Mouse (Mus musculus) midbrain, postnatal 0 days (tissue): ENCODE data around the gene 4931406P16Rik. TPM values are rescaled to one million over a fixed set of nuclear protein-coding genes. Genes with fewer than 3 reads are reported as not detected.
A peak's percentile ranks its signal among the peaks of the same experiment; 100 is the strongest.

Experiments used
- ATAC-seq: fragments of 200-750 bp; cut with Nextera tagmentation; 2 replicates; pipeline ENCODE4 v1.8.0; 2017; ENCODE audit warnings: moderate number of reproducible peaks, mild to moderate bottlenecking, moderate TSS enrichment, moderate library complexity; ENCODE audit not compliant: low FRiP score
- DNase-seq: peaks from one replicate; pipeline ENCODE4 v3.0.0-alpha.2; 2015; ENCODE audit warnings: low spot score
- H3K27ac ChIP-seq: fragments of 300-500 bp; sonication (generic); 2 replicates; pipeline ENCODE4 v1.5.1; 2014; ENCODE audit warnings: low read depth, mild to moderate bottlenecking, low read length, mixed read lengths
- H3K27me3 ChIP-seq: fragments of 300-500 bp; sonication (generic); 2 replicates; pipeline ENCODE4 v1.6.1; 2014; ENCODE audit warnings: low read length, control low read depth, mixed read lengths; ENCODE audit not compliant: insufficient read depth
- H3K36me3 ChIP-seq: fragments of 300-500 bp; sonication (generic); 2 replicates; pipeline ENCODE4 v1.6.1; 2014; ENCODE audit warnings: low read length, control low read depth, mixed read lengths; ENCODE audit not compliant: insufficient read depth
- H3K4me1 ChIP-seq: fragments of 300-500 bp; sonication (generic); 2 replicates; pipeline ENCODE4 v1.6.1; 2014; ENCODE audit warnings: mild to moderate bottlenecking, control low read depth, antibody characterized with exemption, low read length, mixed read lengths; ENCODE audit not compliant: insufficient read depth
- H3K4me2 ChIP-seq: fragments of 300-500 bp; sonication (generic); 2 replicates; pipeline ENCODE4 v1.6.1; 2014; ENCODE audit warnings: low read depth, mild to moderate bottlenecking, low read length, mixed read lengths; ENCODE audit not compliant: poor library complexity, severe bottlenecking
- H3K4me3 ChIP-seq: fragments of 300-500 bp; sonication (generic); 2 replicates; pipeline ENCODE4 v1.5.1; 2014; ENCODE audit warnings: low read depth, mild to moderate bottlenecking, low read length, moderate library complexity
- H3K9ac ChIP-seq: fragments of 300-500 bp; sonication (generic); replicated peaks from 2 replicates; pipeline ENCODE4 v1.6.1; 2014; ENCODE audit warnings: mild to moderate bottlenecking, low read length, moderate library complexity, mixed read lengths; ENCODE audit not compliant: poor library complexity, severe bottlenecking
- H3K9me3 ChIP-seq: fragments of 300-500 bp; sonication (generic); 2 replicates; pipeline ENCODE4 v1.6.1; 2016; ENCODE audit warnings: low read length, control low read depth
- CTCF ChIP-seq: IDR thresholded peaks from 2 replicates; pipeline ENCODE4 v1.5.1; 2016; ENCODE audit warnings: antibody characterized with exemption, mild to moderate bottlenecking
- WGBS: fragments of 180-500 bp; shearing (Covaris S2); extraction: QIAGEN DNeasy Blood & Tissue Kit; methylation state at CpG from one replicate; pipeline ENCODE4 v1.1.7; 2014; 5-methylcytosine and 5-hydroxymethylcytosine counted together
- polyA plus RNA-seq: library from polyadenylated mRNA; unstranded; fragments of >200 nt; fragmentation: Nextera tagmentation; extraction: Ambion mirVana; gene quantifications from 2 replicates; pipeline ENCODE4 v1.2.1, GENCODE M21; 2015
- total RNA-seq: library from RNA; depleted of rRNA; stranded (reverse); fragments of >200 nt; gene quantifications from 2 replicates; pipeline ENCODE4 v1.2.3, GENCODE M21; 2014

4931406P16Rik gene
- total and polyA plus RNA-seq, 2 experiments from 2014 or later: 33.6 to 78.3 TPM

GRCm38 (mm10) chr7:34308586-34308985 is 4.8 kb downstream of the 4931406P16Rik start:
- Histone ChIP-seq H3K36me3 (0 out of 2 replicates have a peak, but pooled peaks cover 3% of the 10 kb centered on the region), H3K9ac (no peak overlapping the region), H3K9me3 (no peaks in the 10 kb centered on the region), H3K4me1 (no peaks in the 10 kb centered on the region), H3K27me3 (no peaks in the 10 kb centered on the region), H3K4me3 (no peak overlapping the region), H3K27ac (no peak overlapping the region), H3K4me2 (no peak overlapping the region)
- WGBS: 79% methylated on average over 5 of the region's 5 CpGs
- DNase-seq (no peak), ATAC-seq (no peak)
- TF ChIP-seq CTCF: no peak

DNA sequence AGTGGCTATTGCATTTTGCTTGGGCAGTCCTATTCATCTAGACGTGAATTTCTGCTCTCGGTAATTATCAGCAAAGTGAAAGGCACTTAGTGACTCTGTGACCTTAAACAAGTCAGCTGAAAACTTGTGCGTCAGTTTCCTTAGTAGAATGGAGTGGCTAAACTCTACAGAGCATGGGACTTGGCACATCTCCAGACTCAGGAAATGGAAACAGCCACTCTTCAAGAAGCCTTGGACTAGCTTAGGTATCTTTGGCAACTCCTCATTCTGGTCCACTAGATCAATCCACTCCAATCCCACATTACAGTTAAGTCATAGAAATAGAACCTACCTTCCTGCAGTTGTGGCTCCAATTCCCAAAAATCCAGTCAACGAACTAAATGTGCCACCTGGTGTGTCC is 7.9 kb downstream of the 4931406P16Rik start:
- no peaks in the 10 kb centered on the region for H3K27me3 ChIP-seq
- no peak overlapping the region for H3K4me3 ChIP-seq
- peak; percentile 4 for DNase-seq
- no peak overlapping the region for H3K27ac ChIP-seq
- no peak overlapping the region for H3K4me2 ChIP-seq
- no peak overlapping the region for H3K9ac ChIP-seq
- no peaks in the 10 kb centered on the region for H3K4me1 ChIP-seq
- ATAC-seq: no peak
- WGBS: 66% methylated on average over 4 of the region's 4 CpGs
- 0 out of 2 replicates have a peak, but pooled peaks cover 3% of the 10 kb centered on the region for H3K36me3 ChIP-seq
- no peaks in the 10 kb centered on the region for H3K9me3 ChIP-seq
- TF ChIP-seq CTCF: no peak

DNA sequence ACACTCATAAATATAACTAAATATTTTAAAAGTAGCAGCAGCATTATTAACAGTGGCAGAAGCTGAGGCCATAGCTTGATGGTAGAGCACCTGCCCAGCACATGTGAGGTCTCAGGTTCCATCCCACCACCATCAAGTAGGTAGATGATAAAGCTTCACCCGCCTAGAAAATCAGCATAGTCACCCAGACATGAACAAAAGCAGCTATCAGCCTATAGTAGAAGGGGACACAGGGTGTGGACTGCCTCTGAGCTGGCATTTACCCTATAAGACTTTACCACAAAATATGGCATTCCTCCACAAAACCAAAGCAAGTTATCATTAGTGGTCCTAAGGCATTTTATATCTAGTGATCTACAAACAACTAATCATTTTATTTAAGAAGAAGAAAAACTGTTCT is 10.7 kb downstream of the 4931406P16Rik start:
- 0 out of 2 replicates have a peak, but pooled peaks cover 3% of the 10 kb centered on the region for H3K36me3 ChIP-seq
- H3K27ac ChIP-seq: no peak overlapping the region
- TF ChIP-seq CTCF: no peak
- H3K27me3 ChIP-seq: no peaks in the 10 kb centered on the region
- H3K4me2 ChIP-seq: no peak overlapping the region
- no peak for DNase-seq
- no peak overlapping the region for H3K4me3 ChIP-seq
- WGBS: 86% methylated on average over 1 of the region's 1 CpGs
- ATAC-seq: no peak
- H3K9ac ChIP-seq: no peak overlapping the region
- H3K9me3 ChIP-seq: no peaks in the 10 kb centered on the region
- no peaks in the 10 kb centered on the region for H3K4me1 ChIP-seq

GRCm38 (mm10) chr7:34301952-34302351 is 11.4 kb downstream of the 4931406P16Rik start:
- H3K9ac ChIP-seq: no peak overlapping the region

DNA sequence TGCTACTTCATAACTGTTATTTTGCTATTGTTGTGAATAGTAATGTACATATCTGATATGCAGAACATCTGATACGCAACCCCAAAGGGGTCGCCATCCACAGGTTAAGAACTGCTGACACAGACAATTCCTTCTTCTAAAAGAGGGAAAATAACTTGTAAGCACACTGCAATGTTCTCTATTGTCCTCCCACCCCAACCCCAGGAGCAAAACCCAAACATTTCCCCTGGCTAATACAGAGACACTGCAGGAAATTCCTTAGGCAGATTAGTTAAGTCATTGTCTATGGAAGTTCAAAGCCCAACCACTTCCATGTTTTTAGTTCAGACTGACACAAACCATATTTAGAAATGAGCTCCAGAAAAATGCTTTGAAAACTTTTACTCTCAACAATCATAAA is 14.5 kb downstream of the 4931406P16Rik start:
- no peaks in the 10 kb centered on the region for H3K27me3 ChIP-seq
- no peak for ATAC-seq
- H3K4me3 ChIP-seq: no peak overlapping the region
- no peaks in the 10 kb centered on the region for H3K36me3 ChIP-seq
- no peaks in the 10 kb centered on the region for H3K9me3 ChIP-seq
- no peak for DNase-seq
- TF ChIP-seq CTCF: no peak
- H3K9ac ChIP-seq: no peak overlapping the region
- no peak overlapping the region for H3K27ac ChIP-seq
- H3K4me1 ChIP-seq: no peaks in the 10 kb centered on the region
- H3K4me2 ChIP-seq: no peak overlapping the region
- 86% methylated on average over 2 of the region's 2 CpGs for WGBS

More at GRCm38 (mm10) chr7:34301952-34302351, 11.4 kb downstream of the 4931406P16Rik start:
- DNase-seq (no peak), ATAC-seq (no peak)
- Histone ChIP-seq H3K4me1 (no peaks in the 10 kb centered on the region), H3K4me3 (no peak overlapping the region), H3K36me3 (0 out of 2 replicates have a peak, but pooled peaks cover 3% of the 10 kb centered on the region), H3K27ac (no peak overlapping the region), H3K4me2 (no peak overlapping the region), H3K9me3 (no peaks in the 10 kb centered on the region), H3K27me3 (no peaks in the 10 kb centered on the region)
- WGBS: 91% methylated on average over 3 of the region's 3 CpGs
- no peak for TF ChIP-seq CTCF

DNA sequence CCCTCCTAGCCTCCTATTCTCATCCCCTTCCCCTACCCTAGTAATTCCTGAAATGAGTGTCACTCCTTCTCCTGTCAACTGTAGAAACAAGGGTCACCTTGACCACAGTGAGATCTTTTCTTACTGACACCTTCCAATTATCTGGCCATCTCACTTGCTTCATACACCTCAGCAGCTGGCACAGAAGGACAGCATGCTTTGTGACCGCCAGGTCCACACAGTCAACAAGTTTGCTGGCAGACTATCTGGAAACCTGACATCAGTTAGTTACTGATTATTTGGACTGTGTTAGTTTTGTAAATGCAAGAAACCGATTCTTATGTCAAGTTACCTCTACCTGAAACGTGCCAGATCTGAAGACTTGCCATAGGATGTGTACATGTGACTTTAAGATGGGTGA is 17.2 kb downstream of the 4931406P16Rik start:
- Histone ChIP-seq H3K36me3 (no peaks in the 10 kb centered on the region), H3K9me3 (no peaks in the 10 kb centered on the region), H3K4me2 (no peak overlapping the region), H3K4me1 (no peaks in the 10 kb centered on the region), H3K27ac (no peak overlapping the region), H3K27me3 (no peaks in the 10 kb centered on the region), H3K4me3 (no peak overlapping the region), H3K9ac (no peak overlapping the region)
- no peak for DNase-seq
- TF ChIP-seq CTCF: no peak
- ATAC-seq: no peak
- 95% methylated on average over 3 of the region's 3 CpGs for whole genome bisulfite sequencing
